Mouse (Mus musculus): ENCODE results near the gene Hsd17b1. TPM values are rescaled to one million over a fixed set of nuclear protein-coding genes. Genes with fewer than 3 reads are reported as not detected.

Hsd17b1 gene
- polyA plus RNA-seq (2012; rRNA removed), result 0.50 and 0.78 TPM in 2 replicates

- no peak for DNase-seq (ENCODE audit: low read depth)
- TF ChIP-seq CTCF (IDR thresholded peaks at IDR 0.05; ENCODE audit: borderline replicate concordance, extremely low read depth, insufficient read depth, insufficient read length), result no peak
- TF ChIP-seq POLR2A (IDR thresholded peaks at IDR 0.05; ENCODE audit: borderline replicate concordance, extremely low read depth, insufficient read depth, insufficient read length, poor library complexity, severe bottlenecking), result no peak
Observed at GRCm38 (mm10) chr11:101078121-101078520, at the start of gene Hsd17b1. Gene Hsd17b1 (plus strand): TSS chr11:101078411.

- peak; percentile 33 for DNase-seq (ENCODE audit: low read depth)
- no peak for TF ChIP-seq POLR2A (IDR thresholded peaks at IDR 0.05; ENCODE audit: borderline replicate concordance, extremely low read depth, insufficient read depth, insufficient read length, poor library complexity, severe bottlenecking)
- no peak for TF ChIP-seq CTCF (IDR thresholded peaks at IDR 0.05; ENCODE audit: borderline replicate concordance, extremely low read depth, insufficient read depth, insufficient read length)
Observed at GRCm38 (mm10) chr11:101029320-101029719, 48.9 kb upstream of the Hsd17b1 start.

- no peak for DNase-seq (ENCODE audit: low read depth)
- TF ChIP-seq POLR2A (IDR thresholded peaks at IDR 0.05; ENCODE audit: borderline replicate concordance, extremely low read depth, insufficient read depth, insufficient read length, poor library complexity, severe bottlenecking), result no peak
- no peak for TF ChIP-seq CTCF (IDR thresholded peaks at IDR 0.05; ENCODE audit: borderline replicate concordance, extremely low read depth, insufficient read depth, insufficient read length)
Observed at GRCm38 (mm10) chr11:101030136-101030807, 47.9 kb upstream of the Hsd17b1 start.

GRCm38 (mm10) chr11:101030808-101031156, 47.4 kb upstream of the Hsd17b1 start:
- no peak for DNase-seq (ENCODE audit: low read depth)
- TF ChIP-seq POLR2A (IDR thresholded peaks at IDR 0.05; ENCODE audit: borderline replicate concordance, extremely low read depth, insufficient read depth, insufficient read length, poor library complexity, severe bottlenecking) (no peak), CTCF (IDR thresholded peaks at IDR 0.05; ENCODE audit: borderline replicate concordance, extremely low read depth, insufficient read depth, insufficient read length) (no peak)

GRCm38 (mm10) chr11:101031470-101031869, 46.7 kb upstream of the Hsd17b1 start:
- TF ChIP-seq CTCF (IDR thresholded peaks at IDR 0.05; ENCODE audit: borderline replicate concordance, extremely low read depth, insufficient read depth, insufficient read length), result no peak
- TF ChIP-seq POLR2A (IDR thresholded peaks at IDR 0.05; ENCODE audit: borderline replicate concordance, extremely low read depth, insufficient read depth, insufficient read length, poor library complexity, severe bottlenecking), result no peak
- no peak for DNase-seq (ENCODE audit: low read depth)

GRCm38 (mm10) chr11:101033856-101034500, 44.2 kb upstream of the Hsd17b1 start:
- DNase-seq (ENCODE audit: low read depth), result no peak
- TF ChIP-seq CTCF (IDR thresholded peaks at IDR 0.05; ENCODE audit: borderline replicate concordance, extremely low read depth, insufficient read depth, insufficient read length) (no peak), POLR2A (IDR thresholded peaks at IDR 0.05; ENCODE audit: borderline replicate concordance, extremely low read depth, insufficient read depth, insufficient read length, poor library complexity, severe bottlenecking) (no peak)

- DNase-seq (ENCODE audit: low read depth), result no peak
- TF ChIP-seq CTCF (IDR thresholded peaks at IDR 0.05; ENCODE audit: borderline replicate concordance, extremely low read depth, insufficient read depth, insufficient read length) (no peak), POLR2A (IDR thresholded peaks at IDR 0.05; ENCODE audit: borderline replicate concordance, extremely low read depth, insufficient read depth, insufficient read length, poor library complexity, severe bottlenecking) (no peak)
Observed at GRCm38 (mm10) chr11:101034614-101035327, 43.4 kb upstream of the Hsd17b1 start.

- no peak for TF ChIP-seq POLR2A (IDR thresholded peaks at IDR 0.05; ENCODE audit: borderline replicate concordance, extremely low read depth, insufficient read depth, insufficient read length, poor library complexity, severe bottlenecking)
- no peak for TF ChIP-seq CTCF (IDR thresholded peaks at IDR 0.05; ENCODE audit: borderline replicate concordance, extremely low read depth, insufficient read depth, insufficient read length)
- no peak for DNase-seq (ENCODE audit: low read depth)
Observed at GRCm38 (mm10) chr11:101035328-101035695, 42.9 kb upstream of the Hsd17b1 start.

GRCm38 (mm10) chr11:101037795-101038194, 40.4 kb upstream of the Hsd17b1 start:
- no peak for DNase-seq (ENCODE audit: low read depth)
- no peak for TF ChIP-seq POLR2A (IDR thresholded peaks at IDR 0.05; ENCODE audit: borderline replicate concordance, extremely low read depth, insufficient read depth, insufficient read length, poor library complexity, severe bottlenecking)
- no peak for TF ChIP-seq CTCF (IDR thresholded peaks at IDR 0.05; ENCODE audit: borderline replicate concordance, extremely low read depth, insufficient read depth, insufficient read length)

- DNase-seq (ENCODE audit: low read depth), result no peak
- TF ChIP-seq POLR2A (IDR thresholded peaks at IDR 0.05; ENCODE audit: borderline replicate concordance, extremely low read depth, insufficient read depth, insufficient read length, poor library complexity, severe bottlenecking) (no peak), CTCF (IDR thresholded peaks at IDR 0.05; ENCODE audit: borderline replicate concordance, extremely low read depth, insufficient read depth, insufficient read length) (no peak)
Observed at GRCm38 (mm10) chr11:101045826-101046225, 32.4 kb upstream of the Hsd17b1 start.

GRCm38 (mm10) chr11:101046440-101046839, 31.8 kb upstream of the Hsd17b1 start:
- DNase-seq (ENCODE audit: low read depth), result no peak
- no peak for TF ChIP-seq POLR2A (IDR thresholded peaks at IDR 0.05; ENCODE audit: borderline replicate concordance, extremely low read depth, insufficient read depth, insufficient read length, poor library complexity, severe bottlenecking)
- no peak for TF ChIP-seq CTCF (IDR thresholded peaks at IDR 0.05; ENCODE audit: borderline replicate concordance, extremely low read depth, insufficient read depth, insufficient read length)

Data from brain, embryonic 14.5 days (tissue).